Mouse (Mus musculus) midbrain, embryonic 12.5 days (tissue): ENCODE measurements around the gene Armc10. TPM values are rescaled to one million over a fixed set of nuclear protein-coding genes. Genes with fewer than 3 reads are reported as not detected.

ENCODE experiments used
- ATAC-seq: fragments of 200-750 bp; cut with Nextera tagmentation; 2 replicates; pipeline ENCODE4 v1.8.0; 2017; ENCODE audit warnings: low read depth, moderate TSS enrichment, moderate library complexity; ENCODE audit not compliant: low FRiP score
- H3K27ac ChIP-seq: fragments of 300-500 bp; sonication (generic); replicated peaks from 2 replicates; pipeline ENCODE4 v1.5.1; 2016; ENCODE audit warnings: mild to moderate bottlenecking
- H3K27me3 ChIP-seq: fragments of 300-500 bp; sonication (generic); 2 replicates; pipeline ENCODE4 v1.6.1; 2016; ENCODE audit warnings: mild to moderate bottlenecking
- H3K36me3 ChIP-seq: fragments of 300-500 bp; sonication (generic); 2 replicates; pipeline ENCODE4 v1.6.1; 2016
- H3K4me1 ChIP-seq: fragments of 300-500 bp; sonication (generic); 2 replicates; pipeline ENCODE4 v1.6.1; 2016
- H3K4me2 ChIP-seq: fragments of 300-500 bp; sonication (generic); replicated peaks from 2 replicates; pipeline ENCODE4 v1.6.1; 2016; ENCODE audit warnings: mild to moderate bottlenecking, moderate library complexity
- H3K4me3 ChIP-seq: fragments of 300-500 bp; sonication (generic); 2 replicates; pipeline ENCODE4 v1.5.1; 2016; ENCODE audit warnings: mild to moderate bottlenecking
- H3K9ac ChIP-seq: fragments of 300-500 bp; sonication (generic); replicated peaks from 2 replicates; pipeline ENCODE4 v1.6.1; 2016; ENCODE audit warnings: mild to moderate bottlenecking, moderate library complexity
- H3K9me3 ChIP-seq: fragments of 300-500 bp; sonication (generic); 2 replicates; pipeline ENCODE4 v1.6.1; 2016; ENCODE audit warnings: mild to moderate bottlenecking
- WGBS: fragments of 180-500 bp; shearing (Covaris S2); methylation state at CpG from one replicate; pipeline ENCODE4 v1.1.7; 2016; 5-methylcytosine and 5-hydroxymethylcytosine counted together
- polyA plus RNA-seq: library from polyadenylated mRNA; unstranded; fragments of >200 nt; fragmentation: Nextera tagmentation; extraction: Ambion mirVana; gene quantifications from 2 replicates; pipeline ENCODE4 v1.2.1, GENCODE M21; 2016

Armc10 gene
- polyA plus RNA-seq, 1 experiment from 2014 or later = 79.1 TPM

GRCm38 (mm10) chr5:21672812-21673635 is 27.4 kb downstream of the Armc10 start:
- Histone ChIP-seq H3K4me3 (no peak overlapping the region), H3K27ac (no peak overlapping the region), H3K9ac (no peak overlapping the region), H3K4me2 (no peak overlapping the region), H3K4me1 (peaks cover 5% of the 10 kb centered on the region), H3K27me3 (no peaks in the 10 kb centered on the region), H3K9me3 (no peaks in the 10 kb centered on the region), H3K36me3 (peaks cover 53% of the 10 kb centered on the region)
- WGBS = 69% methylated on average over 23 of the region's 23 CpGs
- no peak for ATAC-seq

- ATAC-seq = no peak
- Histone ChIP-seq H3K27me3 (no peaks in the 10 kb centered on the region), H3K4me1 (peaks cover 5% of the 10 kb centered on the region), H3K27ac (no peak overlapping the region), H3K9ac (no peak overlapping the region), H3K4me2 (no peak overlapping the region), H3K4me3 (no peak overlapping the region), H3K9me3 (no peaks in the 10 kb centered on the region), H3K36me3 (peaks cover 60% of the 10 kb centered on the region)
- 88% methylated on average over 9 of the region's 9 CpGs for WGBS
Observed at GRCm38 (mm10) chr5:21673742-21674141, 28.1 kb downstream of the Armc10 start.

- Histone ChIP-seq H3K27me3 (no peaks in the 10 kb centered on the region), H3K27ac (no peak overlapping the region), H3K4me1 (peaks cover 3% of the 10 kb centered on the region; the same call in 1 of the 2 replicates), H3K4me2 (no peak overlapping the region), H3K36me3 (peaks cover 55% of the 10 kb centered on the region), H3K9me3 (no peaks in the 10 kb centered on the region), H3K9ac (no peak overlapping the region), H3K4me3 (no peak overlapping the region)
- no peak for ATAC-seq
- whole genome bisulfite sequencing = 85% methylated on average over 12 of the region's 12 CpGs
Observed at GRCm38 (mm10) chr5:21675019-21675418, 29.4 kb downstream of the Armc10 start.

DNA sequence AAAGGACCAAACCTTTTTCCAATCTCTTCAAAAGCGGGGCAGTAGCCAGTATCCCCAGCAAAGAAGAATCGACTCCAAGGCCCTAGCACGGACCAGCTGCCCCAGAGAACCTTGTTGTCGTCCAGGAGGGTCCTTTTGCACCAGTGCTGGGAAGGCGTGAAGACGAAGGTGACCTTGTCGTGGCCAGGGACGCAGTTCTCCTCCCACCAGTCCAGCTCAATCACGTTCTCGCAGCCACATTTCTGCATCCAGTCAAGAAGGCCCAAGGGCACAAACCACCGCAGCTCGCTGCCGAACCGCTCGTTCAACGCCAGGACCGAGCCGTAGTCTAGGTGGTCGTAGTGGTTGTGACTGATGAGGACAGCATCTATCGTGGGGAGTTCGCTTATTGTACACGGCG is 29.9 kb downstream of the Armc10 start:
- Histone ChIP-seq H3K36me3 (peaks cover 55% of the 10 kb centered on the region), H3K4me2 (no peak overlapping the region)
- WGBS = 96% methylated on average over 23 of the region's 23 CpGs

DNA sequence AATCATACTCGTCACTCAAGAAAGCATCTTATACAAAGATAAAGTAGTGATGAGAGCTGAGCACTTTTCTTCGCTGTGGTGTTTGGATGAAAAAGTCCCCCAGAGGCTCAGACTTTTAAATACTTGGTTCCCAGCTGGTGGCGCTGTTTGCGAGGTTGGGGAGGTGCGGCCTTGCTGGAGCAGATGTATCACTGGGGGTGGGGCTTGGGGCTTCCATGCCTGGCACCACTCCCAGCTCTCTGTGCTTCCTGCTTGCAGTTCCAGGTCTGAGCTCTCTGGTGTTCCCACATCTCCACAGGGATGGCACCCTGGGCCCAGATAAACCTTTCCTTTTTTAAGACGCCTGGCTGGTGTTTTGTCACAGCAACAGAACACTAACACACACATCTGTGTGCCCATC is 32.3 kb downstream of the Armc10 start:
- no peaks in the 10 kb centered on the region for H3K9me3 ChIP-seq
- no peak for ATAC-seq
- no peak overlapping the region for H3K27ac ChIP-seq
- H3K4me2 ChIP-seq = no peak overlapping the region
- no peak overlapping the region for H3K9ac ChIP-seq
- no peaks in the 10 kb centered on the region for H3K27me3 ChIP-seq
- no peak overlapping the region for H3K4me3 ChIP-seq
- H3K36me3 ChIP-seq = peaks cover 65% of the 10 kb centered on the region
- peaks cover 3% of the 10 kb centered on the region; the same call in 1 of the 2 replicates for H3K4me1 ChIP-seq
- WGBS = 95% methylated on average over 6 of the region's 6 CpGs

More for the DNA sequence above, 29.9 kb downstream of the Armc10 start:
- Histone ChIP-seq H3K9ac (no peak overlapping the region), H3K27me3 (no peaks in the 10 kb centered on the region), H3K4me1 (peaks cover 3% of the 10 kb centered on the region; the same call in 1 of the 2 replicates), H3K27ac (no peak overlapping the region), H3K4me3 (no peak overlapping the region), H3K9me3 (no peaks in the 10 kb centered on the region)
- ATAC-seq = no peak

DNA sequence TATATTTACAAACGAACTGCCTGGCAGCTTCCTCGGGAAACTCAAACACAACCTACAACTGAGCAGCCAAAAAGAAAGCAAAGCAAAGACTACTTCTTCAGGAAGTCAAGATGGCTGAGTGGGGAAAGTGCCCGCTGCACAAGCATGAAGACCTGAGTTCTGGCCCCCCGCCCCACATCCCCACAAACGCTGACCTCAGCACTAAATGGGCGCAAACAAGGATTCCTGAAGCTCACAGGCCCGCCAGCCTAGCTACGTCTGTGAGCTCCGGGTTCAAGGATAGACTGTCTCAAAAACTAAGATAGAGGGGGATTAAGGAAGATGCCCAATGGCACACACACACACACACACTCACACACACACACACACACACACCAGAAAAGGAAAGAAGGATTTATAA is 32.8 kb downstream of the Armc10 start:
- ATAC-seq = no peak
- Histone ChIP-seq H3K9me3 (no peaks in the 10 kb centered on the region), H3K9ac (no peak overlapping the region), H3K27ac (no peak overlapping the region), H3K4me3 (no peak overlapping the region), H3K4me2 (no peak overlapping the region), H3K27me3 (no peaks in the 10 kb centered on the region), H3K36me3 (peaks cover 69% of the 10 kb centered on the region), H3K4me1 (peaks cover under 1% of the 10 kb centered on the region; the same call in 1 of the 2 replicates)
- 96% methylated on average over 9 of the region's 9 CpGs for WGBS

- H3K9ac ChIP-seq = no peak overlapping the region
- H3K4me3 ChIP-seq = no peak overlapping the region
- H3K27me3 ChIP-seq = no peaks in the 10 kb centered on the region
- no peak for ATAC-seq
- H3K27ac ChIP-seq = no peak overlapping the region
- H3K4me1 ChIP-seq = no peaks in the 10 kb centered on the region
- WGBS = 95% methylated on average over 4 of the region's 4 CpGs
- no peak overlapping the region for H3K4me2 ChIP-seq
- peaks cover 4% of the 10 kb centered on the region; the same call in 1 of the 2 replicates for H3K9me3 ChIP-seq
- H3K36me3 ChIP-seq = peaks cover 62% of the 10 kb centered on the region
Observed at GRCm38 (mm10) chr5:21680029-21680428, 34.4 kb downstream of the Armc10 start.

GRCm38 (mm10) chr5:21680940-21681339 is 35.3 kb downstream of the Armc10 start:
- H3K9ac ChIP-seq = no peak overlapping the region
- H3K4me2 ChIP-seq = no peak overlapping the region
- H3K27ac ChIP-seq = no peak overlapping the region
- peaks cover 56% of the 10 kb centered on the region for H3K36me3 ChIP-seq
- 90% methylated on average over 5 of the region's 5 CpGs for WGBS
- H3K27me3 ChIP-seq = no peaks in the 10 kb centered on the region
- H3K4me1 ChIP-seq = no peaks in the 10 kb centered on the region
- no peak for ATAC-seq
- peaks cover 4% of the 10 kb centered on the region; the same call in 1 of the 2 replicates for H3K9me3 ChIP-seq
- no peak overlapping the region for H3K4me3 ChIP-seq

DNA sequence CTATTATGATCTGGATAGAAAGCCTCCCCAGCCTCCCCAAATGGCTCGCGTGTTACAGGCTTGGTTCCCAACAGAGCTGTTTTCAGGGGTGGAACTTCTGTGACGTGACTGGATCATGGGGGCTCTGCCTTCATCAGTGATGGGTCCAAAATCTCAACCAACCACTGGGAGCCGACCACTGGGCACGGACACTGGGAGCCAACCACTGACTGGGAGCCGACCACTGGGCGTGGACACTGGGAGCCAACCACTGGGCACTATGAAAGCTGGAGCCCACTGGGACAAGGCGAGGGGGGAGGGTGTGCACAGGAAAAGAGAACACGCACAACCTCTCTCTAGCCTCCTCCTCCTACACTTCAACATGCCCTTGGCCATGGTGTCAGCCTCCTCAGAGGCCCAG is 38.2 kb downstream of the Armc10 start:
- H3K4me1 ChIP-seq = no peaks in the 10 kb centered on the region
- H3K27ac ChIP-seq = no peak overlapping the region
- H3K36me3 ChIP-seq = peaks cover 36% of the 10 kb centered on the region; the same call in 1 of the 2 replicates
- no peak overlapping the region for H3K4me2 ChIP-seq
- 94% methylated on average over 9 of the region's 9 CpGs for WGBS
- peaks cover 4% of the 10 kb centered on the region; the same call in 1 of the 2 replicates for H3K9me3 ChIP-seq
- no peak for ATAC-seq
- no peak overlapping the region for H3K9ac ChIP-seq
- H3K4me3 ChIP-seq = no peak overlapping the region
- no peaks in the 10 kb centered on the region for H3K27me3 ChIP-seq

- 72% methylated on average over 10 of the region's 10 CpGs for WGBS
- ATAC-seq = no peak
- H3K27me3 ChIP-seq = no peaks in the 10 kb centered on the region
- H3K4me2 ChIP-seq = no peak overlapping the region
- H3K4me1 ChIP-seq = no peaks in the 10 kb centered on the region
- peaks cover 4% of the 10 kb centered on the region; the same call in 1 of the 2 replicates for H3K9me3 ChIP-seq
- no peak overlapping the region for H3K27ac ChIP-seq
- H3K9ac ChIP-seq = no peak overlapping the region
- peaks cover 34% of the 10 kb centered on the region for H3K36me3 ChIP-seq
- no peak overlapping the region for H3K4me3 ChIP-seq
Observed at GRCm38 (mm10) chr5:21685001-21685400, 39.4 kb downstream of the Armc10 start.

DNA sequence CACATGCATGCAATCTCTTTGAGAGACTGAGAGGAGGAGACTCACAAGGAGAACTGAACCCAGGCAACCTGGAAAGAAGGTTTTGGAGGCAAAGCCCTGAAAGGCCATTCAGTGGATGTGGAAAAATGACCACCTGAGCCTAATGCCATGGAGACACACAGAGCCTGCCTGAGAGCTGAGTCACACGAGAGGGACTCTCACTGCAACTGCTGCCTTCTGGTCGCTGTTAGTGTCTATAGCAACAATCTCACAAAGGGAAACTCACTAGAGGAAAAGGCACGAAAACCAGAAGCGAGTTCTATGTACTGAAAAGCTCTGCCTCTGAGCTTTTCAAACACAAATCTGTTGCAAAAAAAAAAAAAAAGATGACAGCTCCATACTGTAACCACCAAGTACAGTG is 41.4 kb downstream of the Armc10 start:
- Histone ChIP-seq H3K9ac (no peak overlapping the region), H3K27ac (no peak overlapping the region), H3K4me3 (no peak overlapping the region), H3K27me3 (no peaks in the 10 kb centered on the region), H3K4me1 (no peaks in the 10 kb centered on the region), H3K9me3 (peaks cover 4% of the 10 kb centered on the region; the same call in 1 of the 2 replicates), H3K36me3 (peaks cover 29% of the 10 kb centered on the region), H3K4me2 (no peak overlapping the region)
- WGBS = 73% methylated on average over 4 of the region's 4 CpGs
- ATAC-seq = no peak

GRCm38 (mm10) chr5:21692230-21692629 is 46.6 kb downstream of the Armc10 start:
- Histone ChIP-seq H3K4me2 (no peak overlapping the region), H3K4me1 (no peaks in the 10 kb centered on the region), H3K27ac (no peak overlapping the region), H3K27me3 (no peaks in the 10 kb centered on the region), H3K9ac (no peak overlapping the region), H3K9me3 (no peaks in the 10 kb centered on the region), H3K36me3 (peaks cover 8% of the 10 kb centered on the region), H3K4me3 (no peak overlapping the region)
- no peak for ATAC-seq
- 95% methylated on average over 5 of the region's 5 CpGs for WGBS
